In genomic region chr12:84819236-84820168, GRCm38 (mm10) we compare ENCODE assay signal across 9 mouse cellular contexts. TPM values are rescaled to one million over a fixed set of nuclear protein-coding genes. Genes with fewer than 3 reads are reported as not detected.
A peak's percentile ranks its signal among the peaks of the same experiment; 100 is the strongest.
DNase-seq lines count a peak whose midpoint lies in the region; ATAC-seq and TF ChIP-seq lines count a peak whose summit lies in the region.
"Had no signal": no experiment of that assay in that cellular context is flagged by ENCODE, and none has a peak within 500 bp of the region (broad histone marks: within the 10 kb centered on the region; RNA-seq: fewer than 3 reads in every experiment).

No protein-coding gene starts in this region.

- no peak overlapping the region; the same call in 1 of the 2 replicates for H3K27ac ChIP-seq in forebrain, embryonic 16.5 days (ENCODE audit: low read length)
- no peak overlapping the region for H3K27ac ChIP-seq in forebrain, embryonic 11.5 days (ENCODE audit: low read depth, low read length)
- H3K27ac ChIP-seq in bone marrow, adult 2 months (ENCODE audit: control insufficient read depth, insufficient read depth, low read depth, low read length, poor library complexity): peak overlapping the region; percentile 16; the same call in 1 of the 2 replicates
- H3K27ac ChIP-seq in heart, embryonic 11.5 days (ENCODE audit: low read depth, low read length): no peak overlapping the region
- peak overlapping the region; percentile 86 for H3K27ac ChIP-seq in liver, embryonic 15.5 days (replicated peaks)

- H3K36me3 ChIP-seq in forebrain, embryonic 16.5 days (ENCODE audit: control insufficient read depth, insufficient read depth): no peaks in the 10 kb centered on the region
- no peaks in the 10 kb centered on the region for H3K36me3 ChIP-seq in forebrain, embryonic 11.5 days (ENCODE audit: control insufficient read depth, insufficient read depth, low read length)
- no peaks in the 10 kb centered on the region for H3K36me3 ChIP-seq in heart, embryonic 11.5 days (ENCODE audit: control insufficient read depth, insufficient read depth, low read length)
- no peaks in the 10 kb centered on the region for H3K36me3 ChIP-seq in liver, embryonic 15.5 days (replicated peaks)

- H3K4me1 ChIP-seq in forebrain, embryonic 16.5 days (replicated peaks; ENCODE audit: control insufficient read depth, insufficient read depth, low read length): peaks cover 6% of the 10 kb centered on the region; the same call in 1 of the 2 replicates
- no peaks in the 10 kb centered on the region for H3K4me1 ChIP-seq in forebrain, embryonic 11.5 days (replicated peaks; ENCODE audit: control insufficient read depth, insufficient read depth, low read length)
- H3K4me1 ChIP-seq in bone marrow, adult 2 months (ENCODE audit: control insufficient read depth, insufficient read depth, low read length): no peaks in the 10 kb centered on the region
- no peaks in the 10 kb centered on the region for H3K4me1 ChIP-seq in heart, embryonic 11.5 days (ENCODE audit: control insufficient read depth, insufficient read depth, low read length)
- H3K4me1 ChIP-seq in liver, embryonic 15.5 days (replicated peaks): peaks cover 37% of the 10 kb centered on the region

- WGBS in forebrain, embryonic 16.5 days: 78% methylated on average over 13 of the region's 13 CpGs
- WGBS in forebrain, embryonic 11.5 days: 86% methylated on average over 13 of the region's 13 CpGs
- 76% methylated on average over 13 of the region's 13 CpGs for WGBS in bone marrow, adult 2 months
- WGBS in heart, embryonic 11.5 days (ENCODE audit: insufficient replicate concordance): 69% methylated on average over 13 of the region's 13 CpGs
- WGBS in liver, embryonic 15.5 days (ENCODE audit: insufficient replicate concordance): 62% methylated on average over 13 of the region's 13 CpGs

- no peaks in the 10 kb centered on the region for H3K9me3 ChIP-seq in forebrain, embryonic 16.5 days (ENCODE audit: control insufficient read depth, low read length)
- no peaks in the 10 kb centered on the region for H3K9me3 ChIP-seq in forebrain, embryonic 11.5 days (ENCODE audit: control insufficient read depth, low read length)
- no peaks in the 10 kb centered on the region for H3K9me3 ChIP-seq in heart, embryonic 11.5 days (replicated peaks; ENCODE audit: control insufficient read depth, low read length)
- H3K9me3 ChIP-seq in liver, embryonic 15.5 days (replicated peaks): no peaks in the 10 kb centered on the region

- TF ChIP-seq CTCF in bone marrow, adult 2 months (IDR thresholded peaks at IDR 0.05; ENCODE audit: control insufficient read depth, insufficient read depth, low read length): no peak

- peak; percentile 45; the same call in 1 of the 2 replicates for ATAC-seq in forebrain, embryonic 16.5 days
- ATAC-seq in forebrain, embryonic 11.5 days (replicated peaks; ENCODE audit: low FRiP score): no peak
- ATAC-seq in heart, embryonic 11.5 days (replicated peaks; ENCODE audit: insufficient number of reproducible peaks, low FRiP score, low TSS enrichment): peak; percentile 77; the same call in 1 of the 2 replicates
- peak; percentile 99 for ATAC-seq in liver, embryonic 15.5 days (ENCODE audit: insufficient read depth)
- no peak for ATAC-seq in monocyte, adult 5-6 weeks (replicated peaks; ENCODE audit: insufficient number of reproducible peaks, low FRiP score, low TSS enrichment, poor library complexity, severe bottlenecking)

- DNase-seq in forebrain, embryonic 11.5 days (ENCODE audit: low spot score): no peak
- no peak for DNase-seq in B cell, adult 2 months
- no peak for DNase-seq in adrenal gland, postnatal 14 days

- H3K9ac ChIP-seq in forebrain, embryonic 16.5 days (replicated peaks; ENCODE audit: low read depth, low read length): no peak overlapping the region
- no peak overlapping the region for H3K9ac ChIP-seq in forebrain, embryonic 11.5 days (ENCODE audit: low read length)
- H3K9ac ChIP-seq in heart, embryonic 11.5 days (ENCODE audit: low read depth, low read length): no peak overlapping the region
- peak overlapping the region; percentile 16 for H3K9ac ChIP-seq in liver, embryonic 15.5 days

- H3K4me3 ChIP-seq in forebrain, embryonic 16.5 days (replicated peaks; ENCODE audit: low read length): no peak overlapping the region
- no peak overlapping the region for H3K4me3 ChIP-seq in forebrain, embryonic 11.5 days (ENCODE audit: low read depth, low read length)
- H3K4me3 ChIP-seq in bone marrow, adult 2 months (replicated peaks; ENCODE audit: control insufficient read depth, low read depth, low read length): no peak overlapping the region
- no peak overlapping the region for H3K4me3 ChIP-seq in heart, embryonic 11.5 days (ENCODE audit: low read depth, low read length)
- H3K4me3 ChIP-seq in liver, embryonic 15.5 days (replicated peaks): no peak overlapping the region
- H3K4me3 ChIP-seq: erythroblast, embryonic 14.5 days had no signal

- no peak overlapping the region for H3K4me2 ChIP-seq in forebrain, embryonic 16.5 days (ENCODE audit: low read length)
- no peak overlapping the region for H3K4me2 ChIP-seq in forebrain, embryonic 11.5 days (ENCODE audit: low read depth, low read length, severe bottlenecking)
- no peak overlapping the region for H3K4me2 ChIP-seq in heart, embryonic 11.5 days
- peak overlapping the region; percentile 47 for H3K4me2 ChIP-seq in liver, embryonic 15.5 days

- no peak for TF ChIP-seq POLR2A in bone marrow, adult 2 months (IDR thresholded peaks at IDR 0.05; ENCODE audit: borderline replicate concordance, control insufficient read depth, low read depth, low read length)

- H3K27me3 ChIP-seq in forebrain, embryonic 16.5 days (replicated peaks; ENCODE audit: control insufficient read depth, insufficient read depth, low read length): no peaks in the 10 kb centered on the region
- no peaks in the 10 kb centered on the region for H3K27me3 ChIP-seq in forebrain, embryonic 11.5 days (ENCODE audit: control insufficient read depth, insufficient read depth, low read length)
- H3K27me3 ChIP-seq in heart, embryonic 11.5 days (ENCODE audit: control insufficient read depth, insufficient read depth, low read length): peaks cover 18% of the 10 kb centered on the region
- no peaks in the 10 kb centered on the region for H3K27me3 ChIP-seq in liver, embryonic 15.5 days

RNA-seq across cellular contexts. Expression of gene Isca2, which starts 46.5 kb away (rescaled TPM):
- polyA plus RNA-seq in forebrain, embryonic 16.5 days (2015; fragmentation: Nextera tagmentation; extraction: Ambion mirVana): 108 and 141 TPM in 2 replicates
- 156 and 162 TPM in 2 replicates for polyA plus RNA-seq in forebrain, embryonic 11.5 days (2014; fragmentation: Nextera tagmentation; extraction: Ambion mirVana)
- polyA plus RNA-seq in bone marrow, adult 2 months (2011; ENCODE audit: insufficient read depth, insufficient read length, low replicate concordance, missing spikeins): 83.4 and 90.0 TPM in 2 replicates
- 133 and 142 TPM in 2 replicates for polyA plus RNA-seq in heart, embryonic 11.5 days (2014; fragmentation: Nextera tagmentation; extraction: Ambion mirVana)
- 99.5 and 100.0 TPM in 2 replicates for polyA plus RNA-seq in liver, embryonic 15.5 days (2015; fragmentation: Nextera tagmentation; extraction: Ambion mirVana)
- total RNA-seq in monocyte, adult 5-6 weeks (2017): 25.3 to 50.1 TPM (median 44.7 TPM) in 3 replicates
- 98.2 and 115 TPM in 2 replicates for total RNA-seq in adrenal gland, postnatal 14 days (2021)

RNA-seq across cellular contexts. Expression of gene Npc2, which starts 46.5 kb away (rescaled TPM):
- polyA plus RNA-seq in forebrain, embryonic 16.5 days (2015; fragmentation: Nextera tagmentation; extraction: Ambion mirVana): 76.8 and 80.8 TPM in 2 replicates
- polyA plus RNA-seq in forebrain, embryonic 11.5 days (2014; fragmentation: Nextera tagmentation; extraction: Ambion mirVana): 72.3 and 73.1 TPM in 2 replicates
- 33.6 and 72.2 TPM in 2 replicates for polyA plus RNA-seq in bone marrow, adult 2 months (2011; ENCODE audit: insufficient read depth, insufficient read length, low replicate concordance, missing spikeins)
- 52.0 and 55.6 TPM in 2 replicates for polyA plus RNA-seq in heart, embryonic 11.5 days (2014; fragmentation: Nextera tagmentation; extraction: Ambion mirVana)
- 26.0 TPM in 2 replicates for polyA plus RNA-seq in liver, embryonic 15.5 days (2015; fragmentation: Nextera tagmentation; extraction: Ambion mirVana)
- 69.6 to 85.5 TPM (median 78.1 TPM) in 3 replicates for total RNA-seq in monocyte, adult 5-6 weeks (2017)
- 57.2 and 67.4 TPM in 2 replicates for total RNA-seq in adrenal gland, postnatal 14 days (2021)

RNA-seq across cellular contexts. Expression of gene Ltbp2, which starts 56.8 kb away (rescaled TPM):
- 0.30 and 0.37 TPM in 2 replicates for polyA plus RNA-seq in forebrain, embryonic 16.5 days (2015; fragmentation: Nextera tagmentation; extraction: Ambion mirVana)
- polyA plus RNA-seq in forebrain, embryonic 11.5 days (2014; fragmentation: Nextera tagmentation; extraction: Ambion mirVana): 0.65 TPM in 1 of 2 replicates, not detected in the other
- 2.7 and 6.9 TPM in 2 replicates for polyA plus RNA-seq in bone marrow, adult 2 months (2011; ENCODE audit: insufficient read depth, insufficient read length, low replicate concordance, missing spikeins)
- 0.21 and 0.37 TPM in 2 replicates for polyA plus RNA-seq in heart, embryonic 11.5 days (2014; fragmentation: Nextera tagmentation; extraction: Ambion mirVana)
- polyA plus RNA-seq in liver, embryonic 15.5 days (2015; fragmentation: Nextera tagmentation; extraction: Ambion mirVana): 0.26 and 0.35 TPM in 2 replicates
- not detected in 3 replicates for total RNA-seq in monocyte, adult 5-6 weeks (2017)
- 11.9 and 12.4 TPM in 2 replicates for total RNA-seq in adrenal gland, postnatal 14 days (2021)

Comparison
In these comparisons a context has a peak if more than half of its experiments do, and no peak if none do; other contexts are left out.
1. ATAC-seq: peak in forebrain, embryonic 16.5 days (single experiment), heart, embryonic 11.5 days (single experiment) and liver, embryonic 15.5 days (single experiment); none in forebrain, embryonic 11.5 days (single experiment) and monocyte, adult 5-6 weeks (single experiment).
2. H3K27ac ChIP-seq: peak in bone marrow, adult 2 months (single experiment) and liver, embryonic 15.5 days (single experiment); none in forebrain, embryonic 16.5 days (single experiment), forebrain, embryonic 11.5 days (single experiment) and heart, embryonic 11.5 days (single experiment).